Mouse (Mus musculus): Measurements from ENCODE around the gene Irf7. TPM values are rescaled to one million over a fixed set of nuclear protein-coding genes. Genes with fewer than 3 reads are reported as not detected.
A peak's percentile ranks its signal among the peaks of the same experiment; 100 is the strongest.
"Not testable (repeated sequence)": the region's sequence is repeated elsewhere in the genome, so short reads cannot be mapped to it uniquely, and the experiment has no call there.

Gene Irf7
- polyA plus RNA-seq, 1 experiment = 7.7 TPM

- no peak for DNase-seq (ENCODE audit: extremely low spot score in 1 of 2, low spot score in 1 of 2)
These were observed 10.3 kb upstream of the Irf7 start, which contains the start of gene Cdhr5 for GRCm38 (mm10) chr7:141276546-141276945. TSS of gene Cdhr5 (minus strand) at chr7:141276786.

GRCm38 (mm10) chr7:141275356-141275755 is 9.1 kb upstream of the Irf7 start:
- DNase-seq (ENCODE audit: extremely low spot score in 1 of 2, low spot score in 1 of 2) = no peak

GRCm38 (mm10) chr7:141270631-141271030 is 4.3 kb upstream of the Irf7 start:
- DNase-seq (ENCODE audit: extremely low spot score in 1 of 2, low spot score in 1 of 2) = no peak

GRCm38 (mm10) chr7:141269273-141269545 is 2.9 kb upstream of the Irf7 start:
- DNase-seq (ENCODE audit: extremely low spot score in 1 of 2, low spot score in 1 of 2) = no peak

- no peak for DNase-seq (ENCODE audit: extremely low spot score in 1 of 2, low spot score in 1 of 2)
These were observed 2.4 kb upstream of the Irf7 start for GRCm38 (mm10) chr7:141268466-141269272.

GRCm38 (mm10) chr7:141265411-141265738 is 906 bp downstream of the Irf7 start:
- no peak for DNase-seq (ENCODE audit: extremely low spot score in 1 of 2, low spot score in 1 of 2)

DNA sequence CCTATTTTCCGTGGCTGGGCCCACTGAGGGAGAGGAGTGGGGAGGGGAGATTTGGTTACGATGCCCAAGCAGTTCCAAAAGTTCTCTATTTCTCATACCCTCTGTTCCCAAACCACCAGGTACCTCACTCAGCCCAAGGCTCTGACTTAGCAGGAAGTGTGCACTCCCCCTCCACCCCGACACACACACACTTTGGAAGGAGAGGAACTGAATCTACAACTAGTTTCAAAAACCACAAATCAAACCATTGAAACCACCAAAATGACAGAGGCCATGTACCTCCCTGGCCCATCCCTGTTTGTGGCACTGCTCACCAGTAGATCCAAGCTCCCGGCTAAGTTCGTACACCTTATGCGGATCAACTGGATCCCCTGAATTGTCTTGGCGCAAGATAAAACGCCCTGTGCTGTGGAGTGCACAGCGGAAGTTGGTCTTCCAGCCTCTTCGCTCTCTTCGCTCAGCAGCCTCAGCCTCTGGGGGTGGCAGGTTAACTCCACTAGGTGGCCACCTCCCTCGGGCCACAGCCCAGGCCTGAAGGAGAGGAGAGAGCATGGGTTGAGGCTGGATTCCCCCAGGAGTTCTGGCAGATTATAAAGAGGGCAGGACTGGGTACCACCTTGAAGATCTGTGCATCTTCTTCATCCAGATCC is 1.4 kb downstream of the Irf7 start:
- peak in 1 of 2 experiments; percentile 23 for DNase-seq (ENCODE audit: extremely low spot score in 1 of 2, low spot score in 1 of 2)

- no peak for DNase-seq (ENCODE audit: extremely low spot score in 1 of 2, low spot score in 1 of 2)
These were observed 2.1 kb downstream of the Irf7 start for GRCm38 (mm10) chr7:141264041-141264700.

- DNase-seq (ENCODE audit: extremely low spot score in 1 of 2, low spot score in 1 of 2) = no peak
These were observed 2.6 kb downstream of the Irf7 start for GRCm38 (mm10) chr7:141263640-141264039.

- DNase-seq (ENCODE audit: extremely low spot score in 1 of 2, low spot score in 1 of 2) = no peak
These were observed 4.8 kb downstream of the Irf7 start for GRCm38 (mm10) chr7:141261480-141261879.

DNA sequence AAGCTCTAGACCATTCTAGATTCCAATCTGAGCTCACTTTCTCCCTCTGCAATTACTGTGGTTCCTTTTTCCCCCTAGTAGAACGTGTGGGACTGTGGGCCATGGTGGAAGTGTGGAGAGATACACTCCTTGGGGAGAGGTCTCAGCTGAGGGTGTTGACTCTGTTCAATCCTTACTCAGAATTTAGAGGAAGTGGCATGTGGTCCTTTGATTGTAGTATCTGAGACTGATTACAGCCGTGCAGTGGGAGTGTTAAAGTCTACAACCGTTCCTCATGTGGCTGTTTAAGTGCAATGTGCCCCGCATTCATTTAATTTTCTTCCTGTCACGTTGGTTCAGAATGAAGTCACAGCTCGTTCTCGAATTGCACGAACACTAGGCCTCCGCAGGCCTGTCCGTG is 10.1 kb downstream of the Irf7 start:
- DNase-seq (ENCODE audit: extremely low spot score in 1 of 2, low spot score in 1 of 2) = no peak

GRCm38 (mm10) chr7:141250486-141250885 is 15.8 kb downstream of the Irf7 start:
- not testable (repeated sequence) for DNase-seq (ENCODE audit: extremely low spot score in 1 of 2, low spot score in 1 of 2)

DNA sequence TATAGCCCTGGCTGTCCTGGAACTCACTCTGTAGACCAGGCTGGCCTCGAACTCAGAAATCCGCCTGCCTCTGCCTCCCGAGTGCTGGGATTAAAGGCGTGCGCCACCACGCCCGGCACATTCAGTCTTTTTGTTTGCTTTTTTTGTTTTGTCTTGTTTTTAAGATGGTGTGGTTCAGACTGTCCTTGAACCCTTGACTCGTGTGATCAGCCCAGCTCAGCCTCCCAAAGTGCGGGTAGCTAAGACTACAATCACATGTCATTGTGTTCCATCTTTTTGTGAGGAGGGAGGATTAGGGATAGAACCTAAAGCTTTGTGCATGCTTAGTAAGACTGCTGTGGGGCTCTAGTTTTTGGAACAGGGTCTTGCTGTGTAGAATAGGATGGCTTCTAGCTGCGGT is 34.7 kb downstream of the Irf7 start:
- no peak for DNase-seq (ENCODE audit: extremely low spot score in 1 of 2, low spot score in 1 of 2)

DNA sequence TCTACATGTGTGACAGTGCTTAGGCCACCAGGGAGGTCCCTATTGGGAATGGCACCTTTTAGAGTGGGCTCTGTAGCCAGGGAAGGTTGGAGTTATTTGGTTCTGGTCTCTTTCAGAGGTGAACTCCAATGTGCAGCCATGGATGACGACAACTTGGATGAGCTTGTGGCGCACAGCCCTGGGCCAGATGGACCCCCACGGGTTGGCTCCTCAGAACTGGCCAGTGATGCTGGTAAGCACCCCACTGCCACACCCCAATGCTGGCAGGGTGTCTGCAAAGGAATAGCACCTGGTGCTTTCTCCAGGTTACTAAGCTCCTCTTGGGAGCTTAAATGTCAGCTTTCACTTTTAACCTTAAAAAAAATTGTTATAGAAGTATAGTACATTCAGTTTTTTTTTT is 35.2 kb downstream of the Irf7 start:
- DNase-seq (ENCODE audit: extremely low spot score in 1 of 2, low spot score in 1 of 2) = no peak

DNA sequence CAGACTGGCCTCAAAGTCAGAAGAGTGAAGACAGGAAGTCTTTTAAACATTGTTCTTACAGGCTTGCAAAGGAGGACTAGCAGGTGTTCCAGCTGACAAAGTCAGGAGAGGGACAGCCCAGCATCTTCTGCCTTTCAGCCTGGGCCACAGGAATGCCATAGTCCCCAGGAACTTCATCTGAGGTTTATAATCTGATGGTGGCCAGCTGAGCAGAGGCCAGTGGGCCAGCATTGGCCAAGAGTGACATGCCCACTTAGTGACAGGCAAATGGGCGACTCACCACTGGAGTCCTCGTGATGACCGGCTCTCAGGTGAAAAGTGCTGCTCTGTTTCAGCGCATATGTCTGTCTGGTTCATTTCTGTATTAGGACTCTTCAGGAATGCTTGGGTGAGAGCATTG is 35.7 kb downstream of the Irf7 start:
- DNase-seq (ENCODE audit: extremely low spot score in 1 of 2, low spot score in 1 of 2) = no peak

GRCm38 (mm10) chr7:141229702-141230101 is 36.6 kb downstream of the Irf7 start:
- DNase-seq (ENCODE audit: extremely low spot score in 1 of 2, low spot score in 1 of 2) = no peak

DNA sequence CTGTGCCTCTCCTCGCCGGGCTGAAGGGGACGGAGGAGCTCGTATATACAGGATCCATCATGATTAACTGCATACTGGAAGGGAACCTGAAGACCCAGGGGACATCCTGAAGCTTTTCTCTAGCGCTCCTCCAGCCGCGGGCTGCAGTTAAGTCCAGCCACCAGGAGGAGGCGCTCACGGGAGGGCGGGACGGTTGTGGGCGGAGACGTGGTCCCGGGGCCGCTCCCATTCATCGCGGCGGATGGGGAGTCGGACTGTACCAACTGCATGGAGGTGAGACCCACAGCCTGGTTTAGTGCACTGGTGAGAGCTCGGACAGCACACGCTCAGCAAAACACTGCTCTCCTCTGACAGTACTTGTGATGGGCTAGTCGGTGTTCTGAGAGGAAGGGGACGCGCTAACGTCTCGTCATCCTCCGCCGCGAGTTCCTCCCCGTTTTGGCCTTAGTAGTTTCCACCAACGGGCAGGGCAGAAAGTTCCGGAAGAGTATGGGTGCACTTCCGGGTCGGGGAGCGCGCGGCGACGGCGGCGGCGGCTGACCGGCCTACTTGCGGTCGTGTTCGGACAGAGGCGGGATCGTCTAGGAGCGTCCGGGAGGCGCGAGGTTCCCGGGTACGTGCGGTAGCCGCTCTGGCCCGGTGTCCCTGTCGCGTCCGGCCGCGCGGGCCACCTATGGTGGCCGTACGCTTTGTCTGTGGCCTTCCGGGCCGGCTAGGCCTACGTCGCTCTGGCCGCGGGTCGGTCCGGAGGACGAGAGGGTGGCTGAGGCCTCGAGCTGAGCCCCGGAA is 37.8 kb downstream of the Irf7 start, which contains the start of gene Phrf1:
Gene Phrf1, plus strand, starts transcription at position 506 of the 789 bp plus-strand sequence.
- DNase-seq (ENCODE audit: extremely low spot score in 1 of 2, low spot score in 1 of 2) = peak; percentile 72 to 95

DNA sequence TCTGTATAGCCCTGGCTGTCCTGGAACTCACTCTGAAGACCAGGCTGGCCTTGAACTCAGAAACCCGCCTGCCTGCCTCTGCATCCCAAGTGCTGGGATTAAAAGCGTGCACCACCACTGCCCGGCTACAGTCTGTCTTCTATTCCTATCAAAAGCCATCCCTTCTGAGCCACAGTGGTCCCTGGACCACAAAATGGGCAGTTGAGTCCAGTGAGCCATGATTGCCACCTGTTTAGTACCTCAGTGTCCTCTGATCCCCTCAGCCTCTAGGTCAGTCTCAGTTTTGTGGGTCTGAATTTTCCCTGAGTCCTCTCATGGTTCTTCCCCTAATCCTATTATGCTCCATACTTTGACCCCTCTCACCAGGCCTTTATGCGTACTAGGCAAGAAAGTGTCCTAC is 38.5 kb downstream of the Irf7 start:
- DNase-seq (ENCODE audit: extremely low spot score in 1 of 2, low spot score in 1 of 2) = no peak

GRCm38 (mm10) chr7:141226535-141226934 is 39.7 kb downstream of the Irf7 start:
- no peak for DNase-seq (ENCODE audit: extremely low spot score in 1 of 2, low spot score in 1 of 2)

GRCm38 (mm10) chr7:141222696-141223215 is 43.5 kb downstream of the Irf7 start:
- DNase-seq (ENCODE audit: extremely low spot score in 1 of 2, low spot score in 1 of 2) = no peak

GRCm38 (mm10) chr7:141222126-141222467 is 44.2 kb downstream of the Irf7 start:
- no peak for DNase-seq (ENCODE audit: extremely low spot score in 1 of 2, low spot score in 1 of 2)
